Comparison of ENCODE assay signal across 20 mouse cellular contexts in the genomic region with DNA sequence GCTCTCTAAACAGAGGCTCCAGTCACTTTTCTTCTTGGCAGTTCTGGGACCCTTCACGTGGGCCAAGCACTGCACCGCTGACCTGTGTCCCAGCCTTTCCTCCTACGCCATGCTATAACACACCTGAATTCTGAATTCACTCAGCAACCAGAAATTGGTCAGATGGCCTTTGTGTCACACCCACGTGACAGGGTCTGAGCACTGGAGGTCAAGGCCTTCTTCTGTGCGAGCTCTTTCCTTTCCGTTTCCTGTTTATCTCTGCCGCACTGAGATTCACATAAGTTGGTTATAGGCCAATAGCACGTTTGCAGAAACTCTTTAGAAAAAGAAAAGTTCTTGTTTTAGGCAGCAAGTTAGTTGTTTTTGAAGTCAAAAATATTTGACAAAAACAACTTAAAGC. TPM values are rescaled to one million over a fixed set of nuclear protein-coding genes. Genes with fewer than 3 reads are reported as not detected.
DNase-seq lines count a peak whose midpoint lies in the region; ATAC-seq and TF ChIP-seq lines count a peak whose summit lies in the region.
"Had no signal": no experiment of that assay in that cellular context is flagged by ENCODE, and none has a peak within 500 bp of the region (broad histone marks: within the 10 kb centered on the region; RNA-seq: fewer than 3 reads in every experiment).

No protein-coding gene starts in this region.

- H3K4me1 ChIP-seq in kidney, postnatal 0 days (replicated peaks; ENCODE audit: insufficient read depth, low read length) = no peaks in the 10 kb centered on the region
- peaks cover 15% of the 10 kb centered on the region for H3K4me1 ChIP-seq in kidney, embryonic 15.5 days
- peaks cover 9% of the 10 kb centered on the region for H3K4me1 ChIP-seq in liver, postnatal 0 days (ENCODE audit: insufficient read depth)
- H3K4me1 ChIP-seq: embryonic facial prominence, embryonic 12.5 days had no signal

- ATAC-seq in kidney, postnatal 0 days (replicated peaks; ENCODE audit: low FRiP score, low read depth) = no peak
- no peak for ATAC-seq in kidney, embryonic 15.5 days (replicated peaks; ENCODE audit: low FRiP score)
- no peak for ATAC-seq in liver, postnatal 0 days
- ATAC-seq: CD4-positive, CD25-positive, alpha-beta regulatory T cell, adult 4 months; forebrain, embryonic 15.5 days had no signal

- H3K27ac ChIP-seq in kidney, postnatal 0 days = no peak overlapping the region
- H3K27ac ChIP-seq in kidney, embryonic 15.5 days = no peak overlapping the region
- peak overlapping the region; percentile 60; the same call in 1 of the 2 replicates for H3K27ac ChIP-seq in liver, postnatal 0 days (ENCODE audit: low read depth)
- H3K27ac ChIP-seq: embryonic facial prominence, embryonic 12.5 days; forebrain, embryonic 15.5 days; heart, embryonic 10.5 days had no signal

- peak; percentile 53 for TF ChIP-seq EP300 in liver, postnatal 0 days (IDR thresholded peaks at IDR 0.05; ENCODE audit: low read depth)

- no peak overlapping the region for H3K9ac ChIP-seq in kidney, postnatal 0 days (ENCODE audit: low read depth, low read length)
- no peak overlapping the region for H3K9ac ChIP-seq in kidney, embryonic 15.5 days
- no peak overlapping the region for H3K9ac ChIP-seq in liver, postnatal 0 days (replicated peaks)
- H3K9ac ChIP-seq: embryonic facial prominence, embryonic 12.5 days; forebrain, embryonic 15.5 days had no signal

- H3K36me3 ChIP-seq in kidney, postnatal 0 days (ENCODE audit: insufficient read depth, low read length) = peaks cover 35% of the 10 kb centered on the region
- H3K36me3 ChIP-seq in kidney, embryonic 15.5 days = peaks cover 85% of the 10 kb centered on the region
- H3K36me3 ChIP-seq in liver, postnatal 0 days (replicated peaks; ENCODE audit: insufficient read depth, low read length) = peaks cover 57% of the 10 kb centered on the region

- no peak for TF ChIP-seq CTCF in kidney, postnatal 0 days (IDR thresholded peaks at IDR 0.05; ENCODE audit: low read depth)
- TF ChIP-seq CTCF in liver, postnatal 0 days (IDR thresholded peaks at IDR 0.05; ENCODE audit: low read depth) = no peak

- no peaks in the 10 kb centered on the region for H3K27me3 ChIP-seq in kidney, postnatal 0 days (ENCODE audit: insufficient read depth, low read length)
- H3K27me3 ChIP-seq in kidney, embryonic 15.5 days = no peaks in the 10 kb centered on the region
- no peaks in the 10 kb centered on the region for H3K27me3 ChIP-seq in liver, postnatal 0 days (ENCODE audit: insufficient read depth, low read length)
- H3K27me3 ChIP-seq: embryonic facial prominence, embryonic 12.5 days; forebrain, embryonic 15.5 days had no signal

- DNase-seq in adrenal gland, adult 2 months = peak; percentile 44
- no peak for DNase-seq in adrenal gland, postnatal 14 days
- DNase-seq in kidney, postnatal 0 days (ENCODE audit: low spot score) = peak; percentile 27
- DNase-seq in liver, postnatal 0 days = no peak
- no peak for DNase-seq in liver
- peak; percentile 41 for DNase-seq in lung, postnatal 10 days
- no peak for DNase-seq in lung, postnatal 25 days (ENCODE audit: low spot score)
- DNase-seq: adrenal gland, postnatal 10 days; B cell, adult 2 months; cerebellum, adult 11-12 months; cerebellum, adult 9-10 months; cerebellum, postnatal 25 days; gastrocnemius, postnatal 36 days; heart, postnatal 14 days had no signal

- H3K9me3 ChIP-seq in kidney, postnatal 0 days (replicated peaks; ENCODE audit: low read length) = no peaks in the 10 kb centered on the region
- no peaks in the 10 kb centered on the region for H3K9me3 ChIP-seq in kidney, embryonic 15.5 days (replicated peaks)
- H3K9me3 ChIP-seq in liver, postnatal 0 days (ENCODE audit: low read length) = no peaks in the 10 kb centered on the region
- H3K9me3 ChIP-seq: embryonic facial prominence, embryonic 12.5 days; forebrain, embryonic 15.5 days; G1E; heart, embryonic 10.5 days had no signal

- 53% methylated on average over 8 of the region's 8 CpGs for WGBS in kidney, postnatal 0 days
- WGBS in kidney, embryonic 15.5 days = 73% methylated on average over 8 of the region's 8 CpGs
- WGBS in liver, postnatal 0 days (ENCODE audit: insufficient replicate concordance) = 71% methylated on average over 8 of the region's 8 CpGs

- H3K4me2 ChIP-seq in kidney, postnatal 0 days (ENCODE audit: low read length) = no peak overlapping the region
- no peak overlapping the region for H3K4me2 ChIP-seq in kidney, embryonic 15.5 days
- no peak overlapping the region for H3K4me2 ChIP-seq in liver, postnatal 0 days (ENCODE audit: low read depth, low read length)
- H3K4me2 ChIP-seq: embryonic facial prominence, embryonic 12.5 days; forebrain, embryonic 15.5 days had no signal

- no peak overlapping the region for H3K4me3 ChIP-seq in kidney, postnatal 0 days (replicated peaks; ENCODE audit: low read depth, low read length)
- H3K4me3 ChIP-seq in kidney, embryonic 15.5 days (replicated peaks) = no peak overlapping the region
- no peak overlapping the region for H3K4me3 ChIP-seq in liver, postnatal 0 days (ENCODE audit: low read depth, low read length)
- H3K4me3 ChIP-seq: embryonic facial prominence, embryonic 12.5 days; forebrain, embryonic 15.5 days; heart, embryonic 10.5 days had no signal

RNA-seq across cellular contexts. Expression of gene Rab3gap2, which starts 44.8 kb away (rescaled TPM):
- 10 to 100 TPM; 50.5 to 52.8 TPM for total RNA-seq in adrenal gland, adult 2 months (2021)
- 23.7 and 36.8 TPM in 2 replicates for polyA plus RNA-seq in adrenal gland, adult 2 months (2012; rRNA removed)
- total RNA-seq in adrenal gland, postnatal 14 days (2021) = 38.6 and 42.1 TPM in 2 replicates
- polyA plus RNA-seq in kidney, postnatal 0 days (2015; fragmentation: Nextera tagmentation; extraction: Ambion mirVana) = 15.0 and 16.7 TPM in 2 replicates
- polyA plus RNA-seq in kidney, embryonic 15.5 days (2015; fragmentation: Nextera tagmentation; extraction: Ambion mirVana) = 20.2 and 20.9 TPM in 2 replicates
- polyA plus RNA-seq in liver, postnatal 0 days (2015; fragmentation: Nextera tagmentation; extraction: Ambion mirVana) = 6.0 and 7.3 TPM in 2 replicates

Comparison
In these comparisons a context has a peak if more than half of its experiments do, and no peak if none do; other contexts are left out.
1. DNase-seq: peak in adrenal gland, adult 2 months (single experiment), kidney, postnatal 0 days (single experiment) and lung, postnatal 10 days (single experiment); none in adrenal gland, postnatal 14 days (single experiment), liver, postnatal 0 days (single experiment), liver (single experiment) and lung, postnatal 25 days (single experiment).